Mouse (Mus musculus): Measurements from ENCODE around the gene Rps25.
A peak's percentile ranks its signal among the peaks of the same experiment; 100 is the strongest.
"Not testable (repeated sequence)": the region's sequence is repeated elsewhere in the genome, so short reads cannot be mapped to it uniquely, and the experiment has no call there.

Gene Rps25

GRCm38 (mm10) chr9:44401081-44401480 is 5.9 kb upstream of the Rps25 start:
- DNase-seq (ENCODE audit: low read depth, low spot score): no peak

- DNase-seq (ENCODE audit: low read depth, low spot score): no peak
Observed at GRCm38 (mm10) chr9:44405011-44405410, 1.9 kb upstream of the Rps25 start.

GRCm38 (mm10) chr9:44407752-44408097 is 786 bp downstream of the Rps25 start:
- DNase-seq (ENCODE audit: low read depth, low spot score): no peak

- DNase-seq (ENCODE audit: low read depth, low spot score): not testable (repeated sequence)
Observed at GRCm38 (mm10) chr9:44408693-44409092, 1.8 kb downstream of the Rps25 start.

GRCm38 (mm10) chr9:44410647-44411336 is 3.9 kb downstream of the Rps25 start:
- no peak for DNase-seq (ENCODE audit: low read depth, low spot score)

- no peak for DNase-seq (ENCODE audit: low read depth, low spot score)
Observed at GRCm38 (mm10) chr9:44411601-44412130, 4.7 kb downstream of the Rps25 start.

GRCm38 (mm10) chr9:44412306-44412705 is 5.4 kb downstream of the Rps25 start:
- no peak for DNase-seq (ENCODE audit: low read depth, low spot score)

GRCm38 (mm10) chr9:44412781-44413180 is 5.8 kb downstream of the Rps25 start:
- no peak for DNase-seq (ENCODE audit: low read depth, low spot score)

- no peak for DNase-seq (ENCODE audit: low read depth, low spot score)
Observed at GRCm38 (mm10) chr9:44417156-44417891, 10.4 kb downstream of the Rps25 start.

- peak; percentile 92 for DNase-seq (ENCODE audit: low read depth, low spot score)
Observed at GRCm38 (mm10) chr9:44417892-44418363, 11.0 kb downstream of the Rps25 start.

GRCm38 (mm10) chr9:44418519-44419385 is 11.8 kb downstream of the Rps25 start, which contains the start of gene Ccdc84:
Gene Ccdc84, minus strand, starts transcription at chr9:44418569.
- no peak for DNase-seq (ENCODE audit: low read depth, low spot score)

GRCm38 (mm10) chr9:44419730-44420129 is 12.8 kb downstream of the Rps25 start:
- not testable (repeated sequence) for DNase-seq (ENCODE audit: low read depth, low spot score)

GRCm38 (mm10) chr9:44420280-44420898 is 13.4 kb downstream of the Rps25 start:
- no peak for DNase-seq (ENCODE audit: low read depth, low spot score)

- DNase-seq (ENCODE audit: low read depth, low spot score): no peak
Observed at GRCm38 (mm10) chr9:44423576-44423975, 16.6 kb downstream of the Rps25 start.

GRCm38 (mm10) chr9:44432577-44433185 is 25.7 kb downstream of the Rps25 start:
- DNase-seq (ENCODE audit: low read depth, low spot score): no peak

GRCm38 (mm10) chr9:44435747-44436146 is 28.8 kb downstream of the Rps25 start:
- no peak for DNase-seq (ENCODE audit: low read depth, low spot score)

GRCm38 (mm10) chr9:44440961-44441360 is 34.0 kb downstream of the Rps25 start, which contains the start of gene Foxr1:
Gene Foxr1, minus strand, starts transcription at chr9:44441136.
- DNase-seq (ENCODE audit: low read depth, low spot score): no peak

GRCm38 (mm10) chr9:44444402-44445025 is 37.6 kb downstream of the Rps25 start:
- not testable (repeated sequence) for DNase-seq (ENCODE audit: low read depth, low spot score)

GRCm38 (mm10) chr9:44450387-44450786 is 43.4 kb downstream of the Rps25 start:
- DNase-seq (ENCODE audit: low read depth, low spot score): no peak

Measured in retina, postnatal 7 days (tissue).